Mouse (Mus musculus): ENCODE results near the gene Fndc3b.

The Fndc3b gene

GRCm38 (mm10) chr3:27555401-27555940 lies 155.6 kb downstream of the Fndc3b start:
- no peak for DNase-seq (ENCODE audit: low spot score in 2 of 2)

DNA sequence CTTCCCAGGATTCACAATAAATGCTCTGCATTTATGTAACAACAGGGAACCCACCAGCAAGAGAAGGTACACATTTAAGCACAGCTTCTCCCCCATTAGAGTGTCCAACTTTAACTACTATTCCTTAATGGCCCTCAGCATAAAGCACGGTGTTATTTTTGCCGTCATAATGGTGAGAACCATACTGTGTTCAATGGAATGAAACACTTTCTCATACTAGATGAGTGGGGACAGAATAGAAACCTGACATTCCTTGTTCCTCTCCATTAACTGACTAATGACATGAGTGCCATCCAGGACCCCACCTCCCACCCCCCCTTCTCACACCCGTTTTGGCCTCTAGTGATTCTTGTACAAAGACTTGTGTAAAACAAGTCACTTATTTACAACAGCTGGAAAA lies 156.8 kb downstream of the Fndc3b start:
- no peak for DNase-seq (ENCODE audit: low spot score in 2 of 2)

DNA sequence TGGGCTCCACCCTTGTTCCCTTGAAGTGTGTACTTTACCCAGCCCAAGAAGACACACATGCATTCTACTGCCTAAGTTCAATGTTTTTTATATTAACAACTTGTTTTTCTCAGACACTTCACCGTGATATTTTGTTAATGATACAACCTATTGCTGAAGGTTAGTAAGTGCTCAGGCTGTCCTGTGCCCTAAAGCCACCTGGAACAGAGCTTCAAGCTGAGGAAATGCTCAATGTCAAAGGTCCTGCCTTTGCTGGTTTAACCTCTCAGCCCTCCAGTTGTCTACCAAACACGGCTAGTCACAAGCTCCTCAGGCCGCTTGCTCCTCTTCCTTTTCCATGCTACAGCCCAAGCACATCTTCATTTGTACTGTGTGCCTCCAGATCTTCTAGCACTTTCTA lies 157.3 kb downstream of the Fndc3b start:
- DNase-seq (ENCODE audit: low spot score in 2 of 2) = no peak

DNA sequence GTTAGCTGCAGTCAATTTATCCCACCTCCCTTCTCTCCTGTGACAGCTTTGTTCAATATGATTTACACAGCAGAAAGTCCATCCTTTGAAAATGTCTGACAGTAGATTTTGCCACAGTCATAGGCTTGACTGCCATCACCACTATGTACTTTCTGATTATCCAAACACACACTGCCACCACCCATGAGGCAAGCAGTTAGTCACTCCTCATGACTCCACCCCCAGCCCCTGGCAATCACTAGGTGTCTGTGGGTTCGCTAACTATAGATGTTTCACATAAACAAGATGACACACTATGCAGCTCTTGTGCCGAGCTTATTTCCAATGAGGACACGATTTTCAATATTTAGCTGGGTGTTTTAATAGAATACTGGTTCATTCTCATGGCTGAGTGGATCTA lies 160.1 kb downstream of the Fndc3b start:
- DNase-seq (ENCODE audit: low spot score in 2 of 2) = no peak

DNA sequence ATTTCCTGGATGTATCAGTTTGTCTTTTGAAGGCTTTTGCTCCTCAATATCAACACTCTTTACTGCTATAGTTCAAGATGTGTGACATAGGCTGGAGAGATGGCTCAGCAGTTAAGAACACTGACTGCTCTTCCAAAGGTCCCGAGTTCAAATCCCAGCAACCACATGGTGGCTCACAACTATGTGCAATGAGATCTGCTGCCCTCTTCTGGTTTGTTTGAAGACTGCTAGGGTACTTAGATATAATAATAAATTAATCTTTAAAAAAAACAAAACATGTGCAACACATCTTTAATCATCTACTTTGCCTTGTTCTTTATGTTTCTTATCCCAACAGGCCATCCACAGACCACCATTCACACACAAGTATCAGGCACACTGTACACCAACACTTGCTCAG lies 160.7 kb downstream of the Fndc3b start:
- DNase-seq (ENCODE audit: low spot score in 2 of 2) = no peak

DNA sequence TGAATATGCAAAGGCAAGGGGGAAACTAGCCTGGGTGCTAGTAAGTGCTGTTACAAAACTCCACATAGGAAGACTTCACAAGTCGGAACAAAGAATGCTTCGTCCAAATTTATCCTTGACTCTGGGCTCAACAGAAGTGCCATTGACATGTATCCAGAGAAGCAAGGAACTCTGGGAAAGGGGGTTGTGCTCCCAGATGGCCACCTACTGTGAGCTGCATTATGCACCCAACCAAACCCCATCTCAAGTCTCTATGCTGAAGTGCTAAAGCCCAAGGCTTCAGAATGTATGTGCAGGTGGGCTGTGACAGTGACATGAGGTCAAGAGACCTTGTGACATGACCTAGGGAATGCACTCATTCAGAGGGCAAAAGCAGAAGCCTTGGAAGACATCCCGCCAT lies 165.5 kb downstream of the Fndc3b start:
- no peak for DNase-seq (ENCODE audit: low spot score in 2 of 2)

DNA sequence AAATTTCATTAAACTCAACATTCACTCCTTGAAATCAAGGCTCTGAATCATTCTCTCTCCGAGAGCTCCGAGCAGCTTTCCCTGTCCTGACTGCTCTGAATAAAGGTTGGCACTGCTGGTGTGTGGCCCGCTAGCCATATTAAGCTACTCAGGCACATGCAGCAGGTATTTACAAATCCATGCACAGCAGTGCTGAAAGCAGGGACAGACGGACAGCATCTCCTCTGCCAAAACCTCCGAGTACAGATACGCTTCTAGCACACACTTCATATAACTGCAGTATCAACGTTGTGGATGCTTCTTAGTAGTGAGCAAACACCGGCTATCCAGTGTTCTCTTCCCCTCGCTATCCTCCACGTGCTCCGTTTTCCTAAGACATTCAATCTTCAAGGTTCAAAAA lies 167.0 kb downstream of the Fndc3b start:
- no peak for DNase-seq (ENCODE audit: low spot score in 2 of 2)

- no peak for DNase-seq (ENCODE audit: low spot score in 2 of 2)
Measured at GRCm38 (mm10) chr3:27541841-27542240, 169.3 kb downstream of the Fndc3b start.

- no peak for DNase-seq (ENCODE audit: low spot score in 2 of 2)
Measured at GRCm38 (mm10) chr3:27541181-27541580, 169.9 kb downstream of the Fndc3b start.

DNA sequence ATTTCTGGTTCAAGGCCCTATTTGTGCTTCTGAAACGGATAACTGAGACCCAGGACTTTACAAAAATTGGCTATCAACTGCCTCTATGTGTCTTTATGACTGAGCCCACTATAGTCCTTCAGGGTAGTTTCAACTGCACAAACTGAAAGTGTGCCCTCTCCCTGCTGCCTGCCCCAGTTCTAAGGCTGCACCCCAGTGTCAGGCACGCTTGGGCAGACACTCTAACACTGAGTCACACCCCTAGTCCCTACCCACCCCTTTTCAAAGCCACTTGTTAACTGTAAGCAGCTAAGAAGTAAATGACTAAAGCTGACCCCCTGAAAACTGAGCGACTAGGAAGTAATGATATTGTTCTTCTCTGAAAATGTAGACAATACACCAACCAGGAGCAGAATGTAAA lies 176.9 kb downstream of the Fndc3b start:
- DNase-seq (ENCODE audit: low spot score in 2 of 2) = no peak

- no peak for DNase-seq (ENCODE audit: low spot score in 2 of 2)
Measured at GRCm38 (mm10) chr3:27533721-27534120, 177.4 kb downstream of the Fndc3b start.

DNA sequence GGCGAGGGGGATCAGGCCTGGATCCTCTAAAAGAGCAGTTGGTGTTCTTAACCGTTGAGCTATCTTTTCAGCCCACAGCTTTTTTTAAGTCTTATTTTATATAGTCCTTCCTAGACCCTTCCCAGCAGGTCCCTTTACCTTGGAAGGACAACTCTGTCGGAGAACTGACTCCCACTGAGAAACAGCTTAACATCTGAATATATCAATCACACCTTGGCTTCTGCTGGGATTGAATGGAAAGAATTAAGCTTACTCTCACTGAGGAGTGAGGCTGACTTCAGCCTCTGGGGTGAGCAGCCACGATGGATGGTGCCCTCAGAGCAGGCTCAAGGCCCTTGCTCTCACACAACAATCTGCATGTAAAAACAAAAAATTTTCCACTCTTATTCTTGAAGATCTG lies 179.1 kb downstream of the Fndc3b start:
- no peak for DNase-seq (ENCODE audit: low spot score in 2 of 2)

GRCm38 (mm10) chr3:27530370-27530769 lies 180.7 kb downstream of the Fndc3b start:
- DNase-seq (ENCODE audit: low spot score in 2 of 2) = no peak

DNA sequence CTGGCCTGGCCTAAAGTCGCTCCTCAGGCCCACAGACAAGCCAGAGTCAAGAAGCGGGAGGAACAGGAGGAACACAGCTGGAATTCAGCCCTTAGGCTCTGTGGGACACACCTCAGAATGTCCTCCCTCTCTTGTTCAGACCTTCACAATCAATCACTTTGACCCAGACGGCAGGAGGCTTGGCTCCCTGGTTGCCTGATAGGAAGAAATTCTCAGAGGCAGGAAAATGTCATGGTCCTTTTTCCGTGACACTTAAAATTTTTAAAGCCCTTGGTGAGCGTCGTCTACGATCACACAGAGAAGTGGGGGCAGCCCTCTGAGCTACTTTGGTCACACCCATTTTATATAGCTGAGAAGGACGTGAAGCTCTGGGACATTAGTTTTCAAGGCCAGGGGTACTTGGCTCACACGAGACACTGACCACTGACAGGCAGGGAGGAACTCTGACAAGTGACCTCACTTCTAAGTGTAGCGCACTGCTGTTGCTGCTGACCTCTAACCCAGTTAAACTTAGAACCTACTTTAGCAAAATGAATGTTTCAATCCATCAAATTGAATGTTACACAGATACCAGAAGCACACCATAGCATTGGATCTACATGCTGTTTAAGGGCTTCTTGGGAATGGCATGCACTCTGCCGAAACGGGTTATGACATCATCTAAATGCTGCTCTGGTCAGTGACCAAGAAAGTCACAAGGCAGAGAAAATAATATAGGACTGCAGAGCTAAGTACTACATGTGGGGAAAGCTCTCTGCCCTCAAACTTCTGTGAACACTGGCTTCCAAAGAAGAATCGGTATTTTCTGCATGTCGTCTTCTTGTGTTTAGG lies 181.7 kb downstream of the Fndc3b start:
- DNase-seq (ENCODE audit: low spot score in 2 of 2) = no peak

DNA sequence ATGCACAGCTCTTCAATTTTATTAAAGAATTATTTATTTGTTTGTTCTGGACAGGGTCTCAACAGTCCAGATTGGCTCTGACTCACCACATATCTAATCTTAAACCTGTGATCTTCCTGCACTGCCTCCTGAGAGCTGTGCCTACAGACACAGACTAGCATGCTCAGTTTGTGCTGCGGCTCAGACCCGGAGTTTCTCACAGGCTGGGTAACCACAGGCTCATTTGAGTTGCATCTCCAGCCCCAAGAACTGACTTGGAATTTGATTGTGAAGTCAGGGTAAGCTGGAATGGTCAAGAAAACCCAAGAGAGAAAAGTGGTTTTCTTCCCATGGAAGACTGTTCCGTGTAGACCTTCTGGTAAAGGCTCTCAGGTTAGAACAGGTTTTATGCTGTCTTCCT lies 184.1 kb downstream of the Fndc3b start:
- DNase-seq (ENCODE audit: low spot score in 2 of 2) = no peak

GRCm38 (mm10) chr3:27523176-27523936 lies 187.8 kb downstream of the Fndc3b start:
- no peak for DNase-seq (ENCODE audit: low spot score in 2 of 2)

- DNase-seq (ENCODE audit: low spot score in 2 of 2) = no peak
Measured at GRCm38 (mm10) chr3:27520391-27520790, 190.7 kb downstream of the Fndc3b start.

DNA sequence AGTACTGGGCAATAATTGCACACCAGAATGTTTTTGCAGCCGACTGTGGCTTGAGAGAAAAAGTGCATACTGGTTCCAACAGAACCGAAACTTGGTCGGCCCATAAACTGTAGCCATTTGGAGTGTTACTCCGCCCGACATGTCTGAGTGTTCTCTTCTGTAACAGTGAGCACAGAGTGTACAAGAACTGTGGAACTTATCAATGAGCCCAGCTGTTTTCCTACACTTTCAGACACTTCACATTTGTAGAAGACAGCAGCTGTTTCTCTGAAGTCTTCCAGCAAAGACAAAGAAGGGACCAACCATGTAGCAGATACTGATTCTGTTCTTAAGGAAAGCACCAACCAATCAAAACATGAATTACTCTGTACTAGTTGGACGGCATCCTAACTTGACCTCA lies 191.6 kb downstream of the Fndc3b start:
- DNase-seq (ENCODE audit: low spot score in 2 of 2) = no peak

DNA sequence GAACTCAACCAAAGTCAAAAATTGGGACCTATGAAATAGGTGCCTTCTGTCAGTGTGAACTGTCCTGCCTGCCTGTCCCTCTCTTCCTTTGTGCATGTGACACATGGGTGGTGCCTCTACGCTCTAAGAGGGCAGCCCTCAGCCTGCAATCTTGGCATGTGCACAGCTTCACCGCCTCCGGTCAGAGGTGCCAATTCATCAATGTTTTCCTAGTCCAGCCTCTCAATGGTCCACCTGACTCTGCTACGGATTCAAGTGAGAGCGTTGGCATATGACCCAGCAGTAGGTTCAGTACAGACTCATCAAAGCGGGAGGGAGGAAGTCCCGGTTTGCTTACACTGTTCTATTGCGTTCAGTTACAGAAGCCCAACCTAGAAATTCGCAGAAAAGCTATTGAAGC lies 192.2 kb downstream of the Fndc3b start:
- no peak for DNase-seq (ENCODE audit: low spot score in 2 of 2)

DNA sequence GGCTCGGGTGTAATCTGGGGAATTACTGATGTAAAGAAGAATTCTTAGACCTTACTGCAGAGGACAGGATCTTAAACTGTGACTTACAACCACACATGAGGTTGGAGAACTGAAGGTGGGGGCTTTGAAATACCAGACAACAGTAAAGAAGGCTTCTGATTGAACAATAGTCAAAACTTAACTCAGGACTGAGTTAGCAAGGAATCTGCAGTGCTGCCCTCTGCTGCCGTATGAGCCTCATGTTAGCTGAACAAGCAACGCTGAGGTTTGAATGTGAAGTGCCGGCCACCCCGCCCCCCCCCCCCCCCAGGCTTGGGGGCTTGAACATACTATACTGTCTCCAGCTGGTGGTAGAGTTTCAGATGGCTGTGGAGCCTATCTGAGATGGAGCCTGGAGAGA lies 194.6 kb downstream of the Fndc3b start:
- DNase-seq (ENCODE audit: low spot score in 2 of 2) = no peak

DNA sequence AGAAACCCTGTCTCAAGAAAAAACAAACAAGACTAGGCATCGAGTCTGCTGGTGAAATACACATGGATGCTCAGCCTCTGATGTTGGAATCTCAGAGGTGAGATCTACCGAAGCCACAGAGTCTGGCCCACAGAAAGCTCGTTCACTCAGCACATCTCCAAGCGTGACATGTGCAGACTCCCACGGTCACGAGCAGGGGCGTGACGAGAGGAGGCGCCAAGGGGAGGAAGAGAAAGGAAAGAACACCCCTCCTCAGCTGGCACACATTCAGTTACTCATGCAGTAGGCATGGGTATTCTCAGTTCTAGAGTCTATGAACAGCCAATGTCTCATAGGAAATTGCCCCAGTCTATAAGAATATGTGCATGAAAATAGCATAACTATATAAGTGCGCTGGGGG lies 199.3 kb downstream of the Fndc3b start:
- no peak for DNase-seq (ENCODE audit: low spot score in 2 of 2)

- no peak for DNase-seq (ENCODE audit: low spot score in 2 of 2)
Measured at GRCm38 (mm10) chr3:27506886-27507285, 204.2 kb downstream of the Fndc3b start.

DNA sequence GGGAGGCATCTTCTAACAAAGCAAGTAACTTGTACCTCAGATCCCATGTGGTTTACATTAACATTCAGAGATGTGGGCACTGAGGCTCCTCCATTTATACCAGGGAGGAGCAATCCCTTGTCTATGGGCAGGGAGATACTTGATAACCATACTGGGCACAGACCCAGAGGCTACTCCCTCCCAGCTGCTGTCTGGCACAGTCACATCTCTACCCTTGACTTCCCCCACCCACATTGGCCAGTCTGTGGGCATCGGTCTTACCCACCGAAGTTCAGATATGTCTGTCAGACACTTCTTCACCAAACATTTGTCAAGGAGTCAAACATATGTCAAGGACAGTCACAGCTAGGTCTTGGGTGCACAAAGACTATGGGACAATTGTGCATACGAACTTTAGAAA lies 205.5 kb downstream of the Fndc3b start:
- DNase-seq (ENCODE audit: low spot score in 2 of 2) = no peak
